Mouse (Mus musculus): ENCODE data around the gene Igfbp4. TPM values are rescaled to one million over a fixed set of nuclear protein-coding genes. Genes with fewer than 3 reads are reported as not detected.

Igfbp4 gene
- total and polyA plus RNA-seq, 3 experiments: 0.16 to 0.21 TPM; not detected in 1

DNA sequence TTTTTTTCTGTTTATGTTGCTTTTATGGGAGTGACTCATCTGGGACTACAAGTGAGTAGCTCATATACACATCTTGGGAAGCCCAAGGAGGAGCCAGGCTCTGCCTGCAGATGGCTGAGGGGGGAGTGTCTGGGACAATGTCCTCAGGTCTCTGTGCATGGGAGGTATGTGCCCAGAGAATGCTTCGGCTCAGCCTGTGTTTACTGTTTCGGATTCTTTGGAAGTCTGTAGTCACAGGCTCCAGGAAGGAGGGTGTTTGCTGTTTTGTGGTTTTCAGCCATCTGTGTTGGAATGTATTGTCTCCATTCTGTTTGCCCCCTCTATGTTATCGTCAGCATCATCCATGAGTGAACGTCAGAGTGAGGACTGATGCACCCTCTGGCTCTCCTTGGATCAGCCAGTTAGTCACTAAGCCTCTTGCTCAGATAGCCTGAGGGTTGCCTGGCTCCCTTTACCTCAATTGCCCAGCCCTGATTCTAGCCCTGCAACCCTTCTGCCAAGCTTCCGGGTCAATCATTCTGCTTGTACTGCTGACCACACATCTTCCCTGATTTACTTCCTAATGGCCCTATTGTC, 35.8 kb downstream of the Igfbp4 start:
- Histone ChIP-seq H3K36me3 (replicated peaks in 1 of 2; ENCODE audit: control insufficient read depth in 1 of 2, insufficient read depth in 1 of 2, low read length in 1 of 2) (no peaks in the 10 kb centered on the region), H3K27me3 (replicated peaks) (peaks cover 57% of the 10 kb centered on the region), H3K4me3 (replicated peaks in 1 of 3; ENCODE audit: low read depth in 2 of 3, low read length in 2 of 3, poor library complexity in 1 of 3) (no peak overlapping the region), H3K9ac (ENCODE audit: insufficient read depth, low read depth) (no peak overlapping the region), H3K27ac (ENCODE audit: insufficient read depth, low read depth) (no peak overlapping the region), H3K9me3 (replicated peaks; ENCODE audit: low read length) (peaks cover 2% of the 10 kb centered on the region), H3K4me2 (ENCODE audit: insufficient read depth, low read depth, poor library complexity, severe bottlenecking) (no peak overlapping the region), H3K4me1 (ENCODE audit: control insufficient read depth in 1 of 2, insufficient read depth in 2 of 2) (0 out of 4 replicates have a peak, but pooled peaks cover 0 to 2% of the 10 kb centered on the region in 2 experiments), H3K79me2 (replicated peaks; ENCODE audit: control insufficient read depth, extremely low read depth, insufficient read depth, poor library complexity, severe bottlenecking) (no peaks in the 10 kb centered on the region)
- TF ChIP-seq CHD2 (IDR thresholded peaks at IDR 0.05; ENCODE audit: low read length): no peak
- TF ChIP-seq E2F4 (IDR thresholded peaks at IDR 0.05; ENCODE audit: insufficient replicate concordance, low read depth, low read length): no peak
- TF ChIP-seq USF2 (conservative IDR thresholded peaks at IDR 0.05; ENCODE audit: low read depth, low read length): no peak
- TF ChIP-seq ZNF384 (IDR thresholded peaks at IDR 0.05; ENCODE audit: low read depth, low read length): no peak
- in situ Hi-C loops (cut with MboI; ENCODE audit: low pct_ligation_motif_present, low pct_unique_long_range_greater_than_20kb, low sequenced_read_pairs): no loop called here
- DNase-seq (ENCODE audit: extremely low read depth): no peak
- dilution Hi-C loops (cut with MboI; ENCODE audit: extremely low pct_ligation_motif_present, extremely low pct_unique_long_range_greater_than_20kb, low sequenced_read_pairs): no loop called here

- H3K79me2 ChIP-seq (replicated peaks; ENCODE audit: control insufficient read depth, extremely low read depth, insufficient read depth, poor library complexity, severe bottlenecking): no peaks in the 10 kb centered on the region
- dilution Hi-C loops (cut with MboI; ENCODE audit: extremely low pct_ligation_motif_present, extremely low pct_unique_long_range_greater_than_20kb, low sequenced_read_pairs) (no loop called here), in situ Hi-C loops (cut with MboI; ENCODE audit: low pct_ligation_motif_present, low pct_unique_long_range_greater_than_20kb, low sequenced_read_pairs) (no loop called here)
- no peak for DNase-seq (ENCODE audit: extremely low read depth)
- no peak overlapping the region for H3K4me2 ChIP-seq (ENCODE audit: insufficient read depth, low read depth, poor library complexity, severe bottlenecking)
- H3K4me1 ChIP-seq (ENCODE audit: control insufficient read depth in 1 of 2, insufficient read depth in 2 of 2): no peaks in the 10 kb centered on the region
- no peak overlapping the region for H3K4me3 ChIP-seq (replicated peaks in 1 of 3; ENCODE audit: low read depth in 2 of 3, low read length in 2 of 3, poor library complexity in 1 of 3)
- H3K27ac ChIP-seq (ENCODE audit: insufficient read depth, low read depth): no peak overlapping the region
- TF ChIP-seq ZNF384 (IDR thresholded peaks at IDR 0.05; ENCODE audit: low read depth, low read length) (0 out of 2 replicates have a peak, but pooled peaks have one; percentile 9), EP300 (IDR thresholded peaks at IDR 0.05; ENCODE audit: low read length) (no peak)
- no peak overlapping the region for H3K9ac ChIP-seq (ENCODE audit: insufficient read depth, low read depth)
- peaks cover 56% of the 10 kb centered on the region for H3K27me3 ChIP-seq (replicated peaks)
- no peaks in the 10 kb centered on the region for H3K36me3 ChIP-seq (replicated peaks in 1 of 2; ENCODE audit: control insufficient read depth in 1 of 2, insufficient read depth in 1 of 2, low read length in 1 of 2)
- H3K9me3 ChIP-seq (replicated peaks; ENCODE audit: low read length): peaks cover 2% of the 10 kb centered on the region
Measured at GRCm38 (mm10) chr11:99077869-99078268, 36.8 kb downstream of the Igfbp4 start.

- dilution Hi-C loops (cut with MboI; ENCODE audit: extremely low pct_ligation_motif_present, extremely low pct_unique_long_range_greater_than_20kb, low sequenced_read_pairs) (no loop called here), in situ Hi-C loops (cut with MboI; ENCODE audit: low pct_ligation_motif_present, low pct_unique_long_range_greater_than_20kb, low sequenced_read_pairs) (no loop called here)
- Histone ChIP-seq H3K9me3 (replicated peaks; ENCODE audit: low read length) (peaks cover 2% of the 10 kb centered on the region), H3K27me3 (replicated peaks) (peaks cover 43% of the 10 kb centered on the region), H3K4me1 (ENCODE audit: control insufficient read depth in 1 of 2, insufficient read depth in 2 of 2) (no peaks in the 10 kb centered on the region), H3K4me3 (replicated peaks in 1 of 3; ENCODE audit: low read depth in 2 of 3, low read length in 2 of 3, poor library complexity in 1 of 3) (no peak overlapping the region), H3K27ac (ENCODE audit: insufficient read depth, low read depth) (no peak overlapping the region), H3K36me3 (replicated peaks in 1 of 2; ENCODE audit: control insufficient read depth in 1 of 2, insufficient read depth in 1 of 2, low read length in 1 of 2) (no peaks in the 10 kb centered on the region), H3K79me2 (replicated peaks; ENCODE audit: control insufficient read depth, extremely low read depth, insufficient read depth, poor library complexity, severe bottlenecking) (no peaks in the 10 kb centered on the region), H3K4me2 (ENCODE audit: insufficient read depth, low read depth, poor library complexity, severe bottlenecking) (no peak overlapping the region), H3K9ac (ENCODE audit: insufficient read depth, low read depth) (no peak overlapping the region)
- TF ChIP-seq CTCF (conservative IDR thresholded peaks at IDR 0.05 in 1 of 2, IDR thresholded peaks at IDR 0.05 in 1 of 2; ENCODE audit: low read depth in 2 of 2, low read length in 2 of 2): peak in 1 of 2 experiments; percentile 8; a peak in 1 of 4 replicates
- TF ChIP-seq MXI1 (IDR thresholded peaks at IDR 0.05; ENCODE audit: low read depth, low read length): no peak
- DNase-seq (ENCODE audit: extremely low read depth): no peak
Measured at GRCm38 (mm10) chr11:99080902-99081543, 40.0 kb downstream of the Igfbp4 start.

All from CH12.LX (cell line).